Mouse (Mus musculus): Measurements from ENCODE around the gene Soat2.
A peak's percentile ranks its signal among the peaks of the same experiment; 100 is the strongest.
"Not testable (repeated sequence)": the region's sequence is repeated elsewhere in the genome, so short reads cannot be mapped to it uniquely, and the experiment has no call there.

Gene Soat2

DNA sequence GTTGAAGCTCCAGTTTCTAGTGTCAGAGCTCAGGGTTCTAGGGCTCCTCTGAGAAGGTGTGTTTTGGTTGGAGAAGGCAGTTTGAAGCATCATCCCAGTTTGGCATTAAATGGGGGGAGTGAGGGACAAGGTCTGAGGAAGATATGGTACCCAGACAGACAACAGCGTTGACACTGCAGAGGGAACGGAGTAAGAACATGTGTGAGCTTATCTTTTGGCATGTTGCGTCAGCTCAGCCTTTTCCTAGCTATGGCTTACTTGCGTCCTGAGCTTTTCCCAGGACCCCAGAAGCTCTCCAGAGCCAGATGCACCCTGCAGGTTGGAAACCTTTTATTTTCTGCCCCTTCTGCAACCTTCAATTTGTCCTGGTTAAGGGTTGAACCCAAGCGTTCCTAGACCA lies 4.2 kb upstream of the Soat2 start:
- no peak for DNase-seq (ENCODE audit: low spot score in 2 of 2)

DNA sequence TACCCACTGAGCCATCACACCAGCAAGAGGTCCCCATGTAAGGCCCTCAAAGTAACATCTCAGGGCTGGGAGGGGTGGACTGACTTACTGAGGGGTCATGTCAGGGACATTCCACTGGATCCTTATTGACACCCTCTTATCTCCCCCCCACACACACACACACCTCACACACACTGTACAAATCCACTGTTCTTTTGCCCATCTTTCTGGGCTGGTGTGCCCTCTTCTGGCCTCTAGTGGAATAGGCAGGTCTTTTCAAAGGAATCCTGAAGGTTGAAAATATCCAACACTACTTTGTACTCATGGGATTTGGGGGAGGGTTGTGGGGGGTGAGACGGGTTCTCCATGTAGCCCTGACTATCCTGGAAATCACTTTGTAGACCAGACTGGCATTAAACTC lies 3.4 kb upstream of the Soat2 start:
- no peak for DNase-seq (ENCODE audit: low spot score in 2 of 2)

DNA sequence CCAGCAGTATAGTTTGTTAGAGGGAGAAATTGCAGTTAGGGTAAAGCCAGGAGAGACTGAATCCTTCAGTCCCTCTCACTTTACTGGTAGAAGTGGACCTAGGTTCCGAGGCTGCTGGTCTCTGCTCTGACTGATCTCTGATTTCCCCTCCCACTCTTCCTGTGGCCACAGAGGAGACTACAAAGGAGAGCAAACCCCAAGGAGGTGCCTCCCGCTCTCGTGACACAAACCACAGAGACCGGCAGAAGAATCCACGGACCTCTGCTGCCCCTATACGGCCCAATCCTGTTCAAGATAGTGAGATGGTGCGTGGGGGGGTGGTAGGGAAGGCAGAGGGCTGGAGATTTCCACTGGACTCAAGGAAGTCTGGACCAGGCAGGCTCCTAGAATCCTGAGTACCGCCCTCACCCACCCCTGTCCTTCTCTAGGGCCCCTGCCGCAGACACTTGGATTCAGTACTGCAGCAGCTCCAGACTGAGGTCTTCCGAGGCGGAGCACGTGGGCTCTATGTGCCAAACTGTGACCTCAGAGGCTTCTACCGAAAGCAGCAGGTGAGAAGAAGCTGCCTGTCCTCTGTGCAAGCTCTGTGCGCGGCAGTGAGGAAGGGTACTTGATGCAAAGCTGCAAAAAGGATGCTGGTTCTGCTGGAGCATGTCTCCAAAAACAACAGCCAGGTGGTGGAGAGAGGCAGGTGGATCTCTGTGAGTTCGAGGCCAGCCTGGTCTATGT lies 2.5 kb upstream of the Soat2 start:
- DNase-seq (ENCODE audit: low spot score in 2 of 2) = no peak

DNA sequence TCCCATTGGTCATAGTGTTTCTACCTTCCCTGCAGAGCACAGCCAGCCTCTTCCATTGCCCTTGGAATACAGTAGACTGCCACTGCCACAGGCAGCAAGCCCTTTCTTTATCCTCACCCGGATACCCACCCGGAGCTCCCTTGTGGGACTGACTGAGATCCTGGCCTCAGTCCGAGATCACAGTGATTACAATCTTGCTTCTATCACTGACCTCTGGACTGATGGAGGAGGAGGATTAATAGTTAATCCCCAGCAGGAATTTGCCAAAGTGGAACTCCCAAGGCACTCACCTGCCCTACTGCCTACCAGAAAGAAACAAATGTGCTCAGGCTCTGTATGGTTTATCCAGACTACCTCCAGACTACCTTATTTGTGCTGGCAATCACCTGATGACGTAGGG lies 765 bp upstream of the Soat2 start:
- DNase-seq (ENCODE audit: low spot score in 2 of 2) = no peak

DNA sequence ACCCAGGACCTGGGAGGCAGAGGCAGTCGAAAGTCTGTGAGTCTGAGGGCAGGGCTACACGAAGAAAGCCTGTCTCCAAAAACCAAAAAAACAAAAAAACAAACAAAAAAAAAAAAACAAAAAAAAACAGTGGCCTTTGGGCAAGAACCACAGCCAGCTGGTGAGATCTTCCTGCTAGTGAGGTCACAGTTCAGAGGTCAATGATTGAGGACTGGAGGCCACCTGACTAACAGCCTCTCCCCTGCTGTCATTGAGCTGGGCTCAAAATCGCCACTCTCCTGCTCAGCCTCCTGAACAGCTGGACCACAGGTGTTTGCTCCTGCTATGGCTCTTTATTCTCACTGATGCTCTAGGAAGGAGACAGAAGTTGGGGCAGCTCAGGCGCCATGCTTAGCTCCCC lies 2.3 kb downstream of the Soat2 start:
- no peak for DNase-seq (ENCODE audit: low spot score in 2 of 2)

DNA sequence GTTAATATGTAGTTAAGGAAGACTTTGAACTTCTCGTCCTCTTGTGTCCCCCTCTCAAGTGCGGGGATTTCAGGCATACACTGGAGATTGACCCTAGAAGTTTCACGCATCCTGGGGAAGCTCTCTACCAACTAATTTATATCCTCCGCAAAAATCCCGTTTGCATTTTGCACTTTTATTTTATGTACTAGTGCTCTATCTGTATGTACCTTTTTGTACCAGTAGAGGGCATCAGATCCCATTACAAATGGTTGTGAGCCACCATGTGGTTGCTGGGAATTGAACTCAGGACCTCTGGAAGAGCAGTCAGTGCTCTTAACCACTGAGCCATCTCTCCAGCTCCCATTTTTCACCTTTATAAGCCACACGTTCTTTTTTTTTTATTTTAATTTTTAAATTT lies 4.7 kb downstream of the Soat2 start:
- not testable (repeated sequence) for DNase-seq (ENCODE audit: low spot score in 2 of 2)

DNA sequence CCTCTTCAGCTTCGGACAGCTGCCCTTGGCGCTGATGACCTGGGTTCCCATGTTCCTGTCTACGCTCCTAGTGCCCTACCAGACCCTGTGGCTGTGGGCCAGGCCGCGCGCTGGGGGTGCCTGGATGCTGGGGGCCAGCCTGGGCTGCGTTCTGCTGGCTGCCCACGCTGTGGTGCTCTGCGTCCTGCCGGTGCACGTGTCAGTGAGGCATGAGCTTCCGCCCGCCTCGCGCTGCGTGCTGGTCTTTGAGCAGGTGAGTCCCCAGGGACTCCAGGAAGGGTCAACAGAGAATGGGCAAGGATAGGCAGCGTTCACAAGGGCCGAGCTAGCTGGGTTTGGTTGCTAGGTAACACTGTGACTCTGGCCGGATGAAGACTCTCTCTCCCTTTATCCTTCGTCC lies 6.5 kb downstream of the Soat2 start:
- no peak for DNase-seq (ENCODE audit: low spot score in 2 of 2)

DNA sequence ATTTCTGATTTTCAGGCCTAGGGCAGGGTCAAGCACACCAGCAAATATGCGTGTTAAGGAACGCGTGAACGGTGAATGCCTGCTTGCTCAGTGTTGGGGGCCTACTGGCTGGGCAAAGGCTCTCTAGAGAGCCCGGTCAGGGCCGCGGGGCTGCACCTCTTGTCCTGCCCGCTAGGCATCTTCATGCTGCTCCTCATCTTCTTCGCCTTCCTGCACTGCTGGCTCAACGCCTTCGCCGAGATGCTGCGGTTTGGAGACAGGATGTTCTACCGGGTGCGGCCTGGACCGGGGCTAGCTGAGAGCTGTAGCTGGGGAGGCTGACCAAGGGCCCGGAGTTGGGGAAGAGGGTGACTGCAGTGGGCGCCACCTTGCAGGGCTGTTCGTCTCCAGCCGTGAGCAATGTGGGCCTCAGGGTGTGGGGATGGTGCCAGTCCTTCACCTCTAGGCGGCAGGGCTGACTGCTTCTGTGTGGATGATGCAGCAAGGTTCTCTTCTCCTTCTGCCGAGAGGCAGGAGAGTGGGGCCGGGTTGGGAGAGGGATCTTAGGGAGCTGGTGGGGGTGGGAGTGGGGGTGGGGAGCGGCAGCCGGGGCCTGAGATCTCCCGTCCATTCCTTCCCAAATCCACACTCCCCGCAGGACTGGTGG lies 10.2 kb downstream of the Soat2 start:
- DNase-seq (ENCODE audit: low spot score in 2 of 2) = no peak

DNA sequence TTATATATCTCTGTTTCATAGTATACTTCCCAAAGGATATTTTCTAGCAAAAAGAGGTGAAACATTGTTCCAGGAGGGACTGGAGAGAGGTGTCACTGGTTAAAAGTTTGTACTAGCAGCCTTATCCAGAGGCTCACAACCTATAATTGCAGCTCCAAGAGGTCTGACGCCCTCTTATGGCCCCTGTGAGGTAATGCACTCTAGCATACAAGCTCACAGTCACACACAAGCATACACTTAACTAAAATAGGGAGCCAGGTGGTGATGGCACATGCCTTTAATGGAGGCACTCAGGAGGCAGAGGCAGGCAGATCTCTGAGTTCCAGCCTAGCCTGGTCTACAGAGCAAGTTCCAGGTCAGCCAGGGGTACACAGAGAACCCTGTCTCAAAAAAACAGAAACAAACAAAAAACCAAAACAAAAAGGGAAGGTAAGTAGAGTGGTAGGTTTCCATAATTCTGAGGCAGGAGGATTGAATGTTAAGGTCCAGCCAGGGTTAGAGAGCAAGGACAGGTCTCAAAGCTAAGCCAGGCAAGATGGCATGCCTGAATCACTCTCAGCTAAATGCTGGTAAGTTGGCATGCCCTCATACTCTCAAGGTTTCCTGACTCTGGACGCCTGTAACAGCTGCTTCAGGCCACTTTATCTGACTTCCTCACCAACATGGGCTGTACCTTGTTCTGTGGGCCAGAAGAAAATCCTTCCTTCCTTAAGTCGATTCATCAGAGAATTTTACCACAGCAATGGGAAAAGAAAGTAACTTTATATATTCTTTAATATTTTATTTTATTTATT lies 13.8 kb downstream of the Soat2 start:
- no peak for DNase-seq (ENCODE audit: low spot score in 2 of 2)

DNA sequence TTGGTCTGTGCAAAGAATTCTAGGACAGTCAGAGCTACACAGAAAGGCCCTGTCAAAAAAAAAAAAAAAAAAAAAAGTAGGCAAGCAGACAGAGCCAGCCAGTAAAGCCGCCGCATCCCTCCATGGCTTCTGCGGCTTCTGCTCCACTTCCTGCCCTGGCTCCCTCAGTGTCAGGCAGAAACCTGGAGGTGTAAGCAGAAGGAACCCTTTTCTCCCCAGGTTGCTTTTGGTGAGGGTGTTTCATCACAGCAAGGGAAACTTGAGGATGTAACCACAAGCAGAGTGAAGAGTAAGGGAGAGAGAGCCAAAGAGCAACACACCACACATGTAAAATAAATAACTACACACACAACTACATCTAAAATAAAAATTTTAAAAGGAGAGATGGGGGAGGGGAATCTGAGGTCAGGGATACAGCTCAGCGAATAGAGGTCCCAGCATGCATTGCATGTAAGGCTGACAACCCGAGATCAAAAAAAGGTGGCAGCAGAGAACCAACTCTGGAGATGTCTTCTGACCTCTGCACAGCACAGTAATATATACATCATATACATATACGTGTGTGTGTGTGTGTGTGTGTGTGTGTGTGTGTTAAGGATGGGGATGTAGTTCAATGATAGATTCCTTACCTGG lies 15.3 kb downstream of the Soat2 start:
- DNase-seq (ENCODE audit: low spot score in 2 of 2) = no peak

DNA sequence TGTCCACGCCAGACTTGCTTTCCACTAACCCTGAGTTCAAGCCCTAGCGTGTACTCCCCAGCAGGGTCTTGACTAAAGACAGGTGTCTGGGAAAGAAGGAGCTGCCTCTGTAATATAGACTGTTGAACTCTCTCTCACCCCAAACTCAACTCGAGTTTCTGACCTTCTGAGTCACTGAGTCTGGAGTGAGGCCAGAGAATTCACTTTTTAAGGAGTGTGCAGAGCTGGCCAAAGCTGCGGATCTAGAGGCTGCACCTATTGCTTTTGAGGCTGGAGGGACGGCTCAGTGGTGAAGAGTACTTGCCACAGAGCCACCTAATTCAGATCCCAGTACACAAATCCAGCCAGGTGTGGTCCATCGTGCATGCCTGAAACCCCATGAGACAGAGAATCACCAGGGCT lies 17.3 kb downstream of the Soat2 start:
- no peak for DNase-seq (ENCODE audit: low spot score in 2 of 2)

DNA sequence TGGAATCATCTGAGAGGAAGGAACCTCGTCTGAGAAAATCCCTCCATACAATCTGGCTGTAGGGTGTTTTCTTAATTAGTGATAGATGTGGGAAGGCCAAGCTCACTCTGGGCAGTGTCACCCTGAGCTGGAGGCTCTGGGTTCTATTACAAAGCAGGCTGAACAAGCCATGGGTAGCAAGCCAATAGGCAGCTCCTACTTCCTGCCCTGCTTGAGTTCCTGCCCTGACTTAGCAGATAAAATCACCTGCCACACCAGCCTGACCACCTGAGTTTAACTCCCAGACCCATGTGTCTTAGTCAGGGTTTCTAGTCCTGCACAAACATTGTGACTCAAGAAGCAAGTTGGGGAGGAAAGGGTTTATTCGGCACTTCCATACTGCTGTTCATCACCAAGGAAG lies 18.7 kb downstream of the Soat2 start:
- no peak for DNase-seq (ENCODE audit: low spot score in 2 of 2)

DNA sequence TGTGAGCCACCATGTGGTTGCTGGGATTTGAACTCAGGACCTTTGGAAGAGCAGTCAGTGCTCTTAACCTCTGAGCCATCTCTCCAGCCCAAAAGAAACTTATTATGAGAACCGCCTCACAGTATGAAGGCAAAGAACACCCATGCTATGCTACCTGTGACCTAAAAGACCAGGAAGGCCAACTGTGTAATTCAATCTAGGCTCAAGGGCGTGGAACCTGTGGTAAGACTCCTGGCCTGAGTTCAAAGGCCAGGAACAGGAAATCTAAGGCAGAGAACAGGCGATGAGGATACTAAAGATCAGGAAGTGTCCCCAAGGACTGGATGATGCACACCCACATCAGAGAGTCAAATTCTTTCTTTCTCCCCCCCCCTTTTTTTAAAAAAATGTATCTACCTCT lies 23.3 kb downstream of the Soat2 start:
- DNase-seq (ENCODE audit: low spot score in 2 of 2) = no peak

DNA sequence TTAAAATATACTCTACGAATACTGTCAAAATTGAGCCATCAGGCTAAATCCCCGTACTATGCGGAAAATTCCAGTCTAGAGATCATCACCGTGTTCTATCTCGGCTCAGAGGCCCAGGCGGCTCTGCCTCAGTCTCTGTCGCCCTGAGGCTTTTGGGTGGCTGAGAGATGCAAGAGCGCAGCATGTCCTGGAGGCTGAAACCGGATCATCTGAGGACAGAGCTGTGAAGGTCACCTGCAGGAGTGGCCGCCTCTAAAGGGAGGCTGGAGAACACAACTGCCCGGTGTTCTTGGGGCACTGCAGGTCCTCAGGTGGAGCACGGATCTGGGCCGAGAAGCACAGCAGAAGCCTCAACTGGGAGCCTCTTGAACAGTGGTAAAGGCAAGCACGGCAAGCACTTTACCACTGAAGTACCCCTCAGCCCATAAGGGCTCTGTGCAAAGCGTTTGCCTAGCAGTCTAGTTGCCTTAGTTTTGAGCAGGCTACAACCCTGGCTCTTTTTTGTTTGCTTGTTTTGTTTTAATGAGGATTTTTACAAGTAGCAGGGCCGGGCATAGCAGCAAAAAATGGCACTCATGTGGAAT lies 25.5 kb downstream of the Soat2 start:
- no peak for DNase-seq (ENCODE audit: low spot score in 2 of 2)

DNA sequence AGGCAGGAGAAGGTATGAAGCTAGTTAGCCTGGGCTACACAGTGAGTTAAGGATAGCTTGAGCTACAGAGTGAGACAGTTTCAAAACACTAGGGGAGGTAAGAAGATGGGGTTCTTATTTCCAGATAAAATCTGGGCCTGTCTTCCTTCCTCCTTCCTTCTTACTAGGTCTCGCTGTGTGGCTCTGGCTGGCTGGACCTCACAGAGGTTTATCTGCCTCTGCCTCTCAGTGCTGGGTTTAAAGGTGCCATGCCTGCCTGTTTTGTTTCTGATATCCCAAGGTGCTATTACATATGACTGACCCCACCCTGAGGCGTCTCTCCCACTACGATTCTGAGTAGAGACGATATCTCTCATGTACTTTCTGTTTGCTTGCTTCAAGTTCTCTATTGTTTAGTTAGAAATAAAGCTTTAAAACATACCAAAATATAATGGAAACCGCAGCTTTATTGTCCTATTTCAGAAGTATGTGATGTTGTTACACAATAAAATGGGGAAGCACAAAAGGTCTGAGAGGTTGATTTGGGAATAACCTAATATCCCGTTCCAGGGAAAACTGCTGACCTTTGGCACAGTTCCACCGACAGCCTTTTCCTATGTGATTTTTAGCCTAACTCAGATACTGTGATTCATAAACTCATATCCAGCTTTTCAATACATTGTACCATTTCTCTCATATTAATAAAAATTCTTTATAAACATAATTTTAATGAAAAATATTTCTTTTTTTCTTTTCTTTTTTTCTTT lies 26.4 kb downstream of the Soat2 start:
- DNase-seq (ENCODE audit: low spot score in 2 of 2) = no peak

DNA sequence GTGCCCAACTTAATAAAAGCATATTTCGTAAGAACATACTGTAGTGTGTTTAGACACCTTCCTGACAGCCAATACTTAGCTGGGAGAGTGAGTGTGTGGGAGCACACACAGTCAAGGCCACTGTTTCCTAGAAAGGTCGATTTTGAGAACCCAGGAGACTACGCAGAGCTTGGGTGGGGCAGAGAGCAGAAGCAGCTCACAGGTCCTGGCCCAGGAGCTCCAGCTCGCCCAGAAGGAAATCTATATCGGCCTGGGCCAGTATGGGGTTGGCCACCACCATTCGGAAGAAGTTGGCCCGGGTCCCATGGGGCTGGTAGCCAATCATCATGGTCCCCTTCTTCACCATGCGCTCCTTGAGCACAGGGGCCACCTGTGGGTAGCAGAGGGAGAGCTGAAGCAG lies 27.1 kb downstream of the Soat2 start:
- no peak for DNase-seq (ENCODE audit: low spot score in 2 of 2)

DNA sequence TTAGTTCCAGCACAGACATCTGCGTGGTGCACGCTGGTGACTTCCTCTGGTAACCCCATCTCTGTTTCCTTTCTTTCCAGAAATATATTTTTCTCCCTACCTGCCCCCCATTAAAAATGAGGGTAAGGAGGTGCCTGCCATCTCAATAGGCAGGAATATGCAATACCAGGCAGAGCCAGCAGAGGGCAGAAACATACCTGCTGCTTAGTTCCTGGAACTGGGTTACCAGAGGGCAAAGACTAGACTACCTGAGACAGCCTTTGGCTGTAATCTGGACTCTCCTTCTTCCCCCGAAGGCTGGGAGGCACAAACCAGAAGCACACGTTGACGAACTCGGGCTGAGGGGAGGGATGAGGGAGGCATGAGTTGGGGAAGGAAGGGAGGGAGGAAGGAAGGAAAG lies 28.0 kb downstream of the Soat2 start:
- peak; percentile 68 to 82 for DNase-seq (ENCODE audit: low spot score in 2 of 2)

DNA sequence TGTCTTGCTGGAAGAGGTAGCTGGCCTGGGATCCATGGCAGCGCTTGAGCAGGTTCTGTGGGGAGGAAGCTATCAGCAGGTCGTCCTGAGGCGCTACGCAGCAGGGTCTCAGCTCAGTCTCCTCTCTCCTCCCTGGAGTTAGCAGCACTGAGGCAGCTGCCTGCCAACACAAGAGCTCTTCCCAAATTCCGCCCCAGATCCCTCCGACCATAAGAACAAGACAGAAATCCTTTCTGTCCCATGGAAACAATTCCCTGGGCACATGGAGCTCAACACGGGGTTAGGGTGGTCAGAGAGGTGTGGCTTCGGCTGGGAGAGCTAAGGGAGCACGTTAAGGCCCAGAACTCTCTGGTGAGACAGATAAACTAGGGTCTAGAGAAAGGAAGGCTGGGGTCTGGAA lies 28.8 kb downstream of the Soat2 start:
- no peak for DNase-seq (ENCODE audit: low spot score in 2 of 2)

DNA sequence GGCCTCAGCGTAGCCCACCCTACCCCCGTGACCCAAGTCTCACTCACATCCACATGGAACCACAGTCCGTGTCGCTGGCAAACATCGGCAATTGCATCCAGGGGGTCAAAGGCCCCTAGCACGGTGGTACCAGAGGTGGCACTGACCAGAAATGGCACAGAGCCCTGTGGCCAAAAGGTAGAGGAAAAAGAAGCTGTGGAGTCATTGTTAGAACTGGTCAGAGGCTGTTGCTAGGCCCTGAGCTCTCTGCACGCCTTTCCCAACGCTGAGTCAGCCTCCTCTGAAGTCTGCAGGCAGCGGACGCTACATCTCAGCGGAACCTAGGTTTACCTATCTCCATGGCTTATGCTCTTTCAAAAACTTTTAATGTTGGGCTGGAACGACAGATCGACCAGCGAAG lies 29.6 kb downstream of the Soat2 start:
- DNase-seq (ENCODE audit: low spot score in 2 of 2) = no peak

DNA sequence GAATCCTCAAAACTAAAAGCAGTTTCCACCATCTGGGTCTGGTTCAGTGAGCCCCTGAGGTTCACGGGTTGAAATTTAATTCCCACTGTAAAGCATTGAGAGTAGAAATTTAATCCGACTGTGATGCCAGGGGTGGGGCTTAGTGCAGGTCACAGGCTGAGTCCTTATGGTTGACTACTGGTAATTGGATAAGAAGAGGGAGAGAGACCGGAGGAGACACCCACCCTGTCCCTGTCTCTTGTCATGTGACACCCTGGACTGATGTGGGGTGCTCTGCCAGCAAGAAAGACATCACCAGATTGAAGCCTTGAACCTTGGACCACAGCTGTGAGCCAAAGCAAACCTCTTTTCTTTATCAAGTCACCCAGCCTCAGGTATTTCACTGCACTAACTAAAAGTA lies 32.8 kb downstream of the Soat2 start:
- DNase-seq (ENCODE audit: low spot score in 2 of 2) = no peak

DNA sequence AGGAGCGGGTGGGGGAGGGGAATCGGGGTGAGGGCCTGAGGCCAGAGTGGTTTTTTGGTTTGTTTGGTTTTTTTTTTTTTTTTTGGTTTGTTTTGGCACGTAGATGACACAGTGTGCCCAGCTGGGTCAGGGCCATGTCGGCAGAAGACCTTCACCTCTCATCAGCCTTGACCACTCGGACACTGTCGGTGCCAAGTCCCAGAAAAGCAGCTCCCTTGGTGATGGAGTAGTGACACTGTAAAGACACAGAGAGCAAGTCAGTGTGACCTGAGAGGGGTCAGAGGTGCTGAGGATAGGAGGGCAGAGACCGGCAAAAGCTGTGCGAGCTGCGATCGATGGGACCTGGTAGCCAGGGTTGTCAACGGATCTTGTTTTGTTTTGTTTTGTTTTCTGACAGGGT lies 35.9 kb downstream of the Soat2 start:
- no peak for DNase-seq (ENCODE audit: low spot score in 2 of 2)

DNA sequence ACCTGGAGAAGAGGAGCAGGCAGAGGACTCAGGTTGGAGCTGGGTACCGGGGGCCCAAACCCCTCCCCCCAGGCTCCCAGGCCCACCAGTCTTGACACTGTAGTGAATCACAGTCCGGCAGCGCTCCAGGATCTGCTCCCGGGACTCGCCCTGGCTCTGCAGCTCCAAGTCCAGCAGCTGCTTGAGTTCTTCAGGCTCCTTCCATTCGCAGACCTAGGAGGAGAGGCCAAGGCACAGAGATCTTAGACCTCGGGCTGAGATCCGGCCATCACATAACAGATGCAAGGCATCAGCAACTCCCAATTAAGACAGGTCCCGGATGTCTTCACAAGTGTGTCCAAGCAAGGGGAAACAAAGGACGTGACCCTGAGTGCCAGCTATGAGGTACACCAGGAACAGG lies 37.8 kb downstream of the Soat2 start:
- DNase-seq (ENCODE audit: low spot score in 2 of 2) = no peak
